Mouse (Mus musculus) C2C12 (cell line): ENCODE measurements around the gene Gm19684.
"Not testable (repeated sequence)": the region's sequence is repeated elsewhere in the genome, so short reads cannot be mapped to it uniquely, and the experiment has no call there.

Experiments used
- CEBPB ChIP-seq: IDR thresholded peaks from one replicate; pipeline ENCODE4 v1.6.1; 2011; ENCODE audit warnings: low read depth, mild to moderate bottlenecking, control low read depth, moderate library complexity
- CTCF ChIP-seq: IDR thresholded peaks from one replicate; pipeline ENCODE4 v1.5.1; 2011; ENCODE audit not compliant: control insufficient read depth, insufficient read depth, insufficient read length
- MAX ChIP-seq: IDR thresholded peaks from one replicate; pipeline ENCODE4 v1.6.1; 2011; ENCODE audit warnings: mild to moderate bottlenecking, control low read depth
- MYOD1 ChIP-seq: IDR thresholded peaks from one replicate; pipeline ENCODE4 v1.6.1; 2011; ENCODE audit warnings: low read depth; ENCODE audit not compliant: control insufficient read depth, insufficient read length
- MYOG ChIP-seq: IDR thresholded peaks from one replicate; pipeline ENCODE4 v1.6.1; 2011; ENCODE audit not compliant: control insufficient read depth, insufficient read length; ENCODE audit errors: extremely low read depth
- USF1 ChIP-seq: IDR thresholded peaks from one replicate; pipeline ENCODE4 v1.6.1; 2011; ENCODE audit warnings: low read depth, mild to moderate bottlenecking, control low read depth, moderate library complexity

- not testable (repeated sequence) for TF ChIP-seq CTCF, USF1, MAX, CEBPB, MYOD1, MYOG
Measured at GRCm38 (mm10) chr17:36151200-36151599, 29.7 kb downstream of the Gm19684 start.
